Mouse (Mus musculus): Measurements from ENCODE around the gene Jph4.

- no peak for TF ChIP-seq GATA1 (IDR thresholded peaks at IDR 0.05; ENCODE audit: low read length)
- TF ChIP-seq TAL1 (IDR thresholded peaks at IDR 0.05; ENCODE audit: low read length), result no peak
Measured at GRCm38 (mm10) chr14:55152951-55153481, 36.3 kb upstream of the Jph4 start.
